Mouse (Mus musculus): Measurements from ENCODE around the gene Akap8l. TPM values are rescaled to one million over a fixed set of nuclear protein-coding genes. Genes with fewer than 3 reads are reported as not detected.
A peak's percentile ranks its signal among the peaks of the same experiment; 100 is the strongest.

The Akap8l gene
- polyA plus RNA-seq, 1 experiment = 225 TPM

- no peak for TF ChIP-seq POLR2A (IDR thresholded peaks at IDR 0.05; ENCODE audit: borderline replicate concordance, control insufficient read depth, low read depth, low read length)
- TF ChIP-seq CTCF (IDR thresholded peaks at IDR 0.05; ENCODE audit: control insufficient read depth, insufficient read depth, low read length) = no peak
- H3K4me3 ChIP-seq (replicated peaks; ENCODE audit: control insufficient read depth, low read depth, low read length) = no peak overlapping the region
- no peak overlapping the region for H3K27ac ChIP-seq (ENCODE audit: control insufficient read depth, insufficient read depth, low read depth, low read length, poor library complexity)
- H3K4me1 ChIP-seq (ENCODE audit: control insufficient read depth, insufficient read depth, low read length) = no peaks in the 10 kb centered on the region
- 91% methylated on average over 5 of the region's 5 CpGs for WGBS
Measured at GRCm38 (mm10) chr17:32383661-32384060, 33.3 kb upstream of the Akap8l start.

- H3K4me3 ChIP-seq (replicated peaks; ENCODE audit: control insufficient read depth, low read depth, low read length) = no peak overlapping the region
- H3K27ac ChIP-seq (ENCODE audit: control insufficient read depth, insufficient read depth, low read depth, low read length, poor library complexity) = no peak overlapping the region
- no peaks in the 10 kb centered on the region for H3K4me1 ChIP-seq (ENCODE audit: control insufficient read depth, insufficient read depth, low read length)
- WGBS = 88% methylated on average over 7 of the region's 7 CpGs
- TF ChIP-seq POLR2A (IDR thresholded peaks at IDR 0.05; ENCODE audit: borderline replicate concordance, control insufficient read depth, low read depth, low read length) = no peak
- TF ChIP-seq CTCF (IDR thresholded peaks at IDR 0.05; ENCODE audit: control insufficient read depth, insufficient read depth, low read length) = no peak
Measured at GRCm38 (mm10) chr17:32382576-32382975, 32.2 kb upstream of the Akap8l start.

GRCm38 (mm10) chr17:32378786-32379185 lies 28.4 kb upstream of the Akap8l start:
- Histone ChIP-seq H3K27ac (ENCODE audit: control insufficient read depth, insufficient read depth, low read depth, low read length, poor library complexity) (no peak overlapping the region), H3K4me3 (replicated peaks; ENCODE audit: control insufficient read depth, low read depth, low read length) (no peak overlapping the region), H3K4me1 (ENCODE audit: control insufficient read depth, insufficient read depth, low read length) (no peaks in the 10 kb centered on the region; the same call in 1 of the 2 replicates)
- no peak for TF ChIP-seq POLR2A (IDR thresholded peaks at IDR 0.05; ENCODE audit: borderline replicate concordance, control insufficient read depth, low read depth, low read length)
- TF ChIP-seq CTCF (IDR thresholded peaks at IDR 0.05; ENCODE audit: control insufficient read depth, insufficient read depth, low read length) = no peak
- 76% methylated on average over 2 of the region's 2 CpGs for WGBS

- Histone ChIP-seq H3K27ac (ENCODE audit: control insufficient read depth, insufficient read depth, low read depth, low read length, poor library complexity) (no peak overlapping the region), H3K4me1 (ENCODE audit: control insufficient read depth, insufficient read depth, low read length) (no peaks in the 10 kb centered on the region; the same call in 1 of the 2 replicates), H3K4me3 (replicated peaks; ENCODE audit: control insufficient read depth, low read depth, low read length) (no peak overlapping the region)
- no peak for TF ChIP-seq POLR2A (IDR thresholded peaks at IDR 0.05; ENCODE audit: borderline replicate concordance, control insufficient read depth, low read depth, low read length)
- no peak for TF ChIP-seq CTCF (IDR thresholded peaks at IDR 0.05; ENCODE audit: control insufficient read depth, insufficient read depth, low read length)
- WGBS = 78% methylated on average over 9 of the region's 9 CpGs
Measured at GRCm38 (mm10) chr17:32377137-32377536, 26.7 kb upstream of the Akap8l start.

- TF ChIP-seq POLR2A (IDR thresholded peaks at IDR 0.05; ENCODE audit: borderline replicate concordance, control insufficient read depth, low read depth, low read length) (no peak), CTCF (IDR thresholded peaks at IDR 0.05; ENCODE audit: control insufficient read depth, insufficient read depth, low read length) (no peak)
- 91% methylated on average over 15 of the region's 15 CpGs for WGBS
- Histone ChIP-seq H3K4me1 (ENCODE audit: control insufficient read depth, insufficient read depth, low read length) (no peaks in the 10 kb centered on the region; the same call in 1 of the 2 replicates), H3K27ac (ENCODE audit: control insufficient read depth, insufficient read depth, low read depth, low read length, poor library complexity) (no peak overlapping the region), H3K4me3 (replicated peaks; ENCODE audit: control insufficient read depth, low read depth, low read length) (no peak overlapping the region)
Measured at GRCm38 (mm10) chr17:32376475-32376874, 26.1 kb upstream of the Akap8l start.

GRCm38 (mm10) chr17:32368991-32369578 lies 18.7 kb upstream of the Akap8l start:
- TF ChIP-seq CTCF (IDR thresholded peaks at IDR 0.05; ENCODE audit: control insufficient read depth, insufficient read depth, low read length) (no peak), POLR2A (IDR thresholded peaks at IDR 0.05; ENCODE audit: borderline replicate concordance, control insufficient read depth, low read depth, low read length) (no peak)
- Histone ChIP-seq H3K27ac (ENCODE audit: control insufficient read depth, insufficient read depth, low read depth, low read length, poor library complexity) (no peak overlapping the region), H3K4me1 (ENCODE audit: control insufficient read depth, insufficient read depth, low read length) (no peaks in the 10 kb centered on the region; the same call in 1 of the 2 replicates), H3K4me3 (replicated peaks; ENCODE audit: control insufficient read depth, low read depth, low read length) (peak overlapping the region; percentile 46)
- WGBS = 28% methylated on average over 11 of the region's 17 CpGs

- 92% methylated on average over 11 of the region's 11 CpGs for WGBS
- TF ChIP-seq CTCF (IDR thresholded peaks at IDR 0.05; ENCODE audit: control insufficient read depth, insufficient read depth, low read length) = no peak
- no peak for TF ChIP-seq POLR2A (IDR thresholded peaks at IDR 0.05; ENCODE audit: borderline replicate concordance, control insufficient read depth, low read depth, low read length)
- no peak overlapping the region for H3K4me3 ChIP-seq (replicated peaks; ENCODE audit: control insufficient read depth, low read depth, low read length)
- no peak overlapping the region for H3K27ac ChIP-seq (ENCODE audit: control insufficient read depth, insufficient read depth, low read depth, low read length, poor library complexity)
- peaks cover 2% of the 10 kb centered on the region for H3K4me1 ChIP-seq (ENCODE audit: control insufficient read depth, insufficient read depth, low read length)
Measured at GRCm38 (mm10) chr17:32367706-32368105, 17.3 kb upstream of the Akap8l start.

GRCm38 (mm10) chr17:32365296-32365695 lies 14.9 kb upstream of the Akap8l start:
- Histone ChIP-seq H3K4me1 (ENCODE audit: control insufficient read depth, insufficient read depth, low read length) (peaks cover 2% of the 10 kb centered on the region), H3K27ac (ENCODE audit: control insufficient read depth, insufficient read depth, low read depth, low read length, poor library complexity) (no peak overlapping the region), H3K4me3 (replicated peaks; ENCODE audit: control insufficient read depth, low read depth, low read length) (no peak overlapping the region)
- TF ChIP-seq CTCF (IDR thresholded peaks at IDR 0.05; ENCODE audit: control insufficient read depth, insufficient read depth, low read length) (no peak), POLR2A (IDR thresholded peaks at IDR 0.05; ENCODE audit: borderline replicate concordance, control insufficient read depth, low read depth, low read length) (no peak)
- 59% methylated on average over 1 of the region's 1 CpGs for WGBS

- TF ChIP-seq CTCF (IDR thresholded peaks at IDR 0.05; ENCODE audit: control insufficient read depth, insufficient read depth, low read length) (no peak), POLR2A (IDR thresholded peaks at IDR 0.05; ENCODE audit: borderline replicate concordance, control insufficient read depth, low read depth, low read length) (no peak)
- Histone ChIP-seq H3K27ac (ENCODE audit: control insufficient read depth, insufficient read depth, low read depth, low read length, poor library complexity) (no peak overlapping the region), H3K4me1 (ENCODE audit: control insufficient read depth, insufficient read depth, low read length) (peaks cover 2% of the 10 kb centered on the region), H3K4me3 (replicated peaks; ENCODE audit: control insufficient read depth, low read depth, low read length) (peak overlapping the region; percentile 64)
- 33% methylated on average over 5 of the region's 5 CpGs for WGBS
Measured at GRCm38 (mm10) chr17:32364850-32365249, 14.4 kb upstream of the Akap8l start.

Data from bone marrow, adult 2 months (tissue).